Mouse (Mus musculus) limb, embryonic 10.5 days (tissue): ENCODE measurements at regions not wholly inside any gene's neighbourhood (a gene's known extent, or its start where the extent isn't known, plus 50 kb on each side); places are given as distances from the start of the nearest gene placed in this dataset.

Experiments used
- DNase-seq: peaks from one replicate; pipeline ENCODE4 v3.0.0-alpha.2; 2017; ENCODE audit warnings: low spot score
- H3K27ac ChIP-seq: fragments of 300-500 bp; sonication (generic); 2 replicates; pipeline ENCODE4 v1.5.1; 2016; ENCODE audit warnings: mild to moderate bottlenecking
- H3K27me3 ChIP-seq: fragments of 300-500 bp; sonication (generic); 2 replicates; pipeline ENCODE4 v1.6.1; 2016; ENCODE audit warnings: low read depth, mild to moderate bottlenecking; ENCODE audit not compliant: poor library complexity, severe bottlenecking
- H3K36me3 ChIP-seq: fragments of 300-500 bp; sonication (generic); 2 replicates; pipeline ENCODE4 v1.6.1; 2016; ENCODE audit warnings: mild to moderate bottlenecking, moderate library complexity
- H3K4me1 ChIP-seq: fragments of 300-500 bp; sonication (generic); 2 replicates; pipeline ENCODE4 v1.6.1; 2016
- H3K4me3 ChIP-seq: fragments of 300-500 bp; sonication (generic); 2 replicates; pipeline ENCODE4 v1.5.1; 2016; ENCODE audit warnings: mild to moderate bottlenecking, moderate library complexity
- H3K9me3 ChIP-seq: fragments of 300-500 bp; sonication (generic); replicated peaks from 2 replicates; pipeline ENCODE4 v1.6.1; 2016; ENCODE audit warnings: mild to moderate bottlenecking
- WGBS: fragments of 180-500 bp; shearing (Covaris S2); methylation state at CpG from one replicate; pipeline ENCODE4 v1.1.7; 2016; 5-methylcytosine and 5-hydroxymethylcytosine counted together

GRCm38 (mm10) chr14:24862171-24862570 lies 375.2 kb downstream of the Rps24 start:
- Histone ChIP-seq H3K4me1 (peaks cover 22% of the 10 kb centered on the region), H3K4me3 (no peak overlapping the region), H3K9me3 (no peaks in the 10 kb centered on the region), H3K27me3 (no peaks in the 10 kb centered on the region), H3K27ac (no peak overlapping the region), H3K36me3 (no peaks in the 10 kb centered on the region)
- 81% methylated on average over 8 of the region's 8 CpGs for WGBS
- no peak for DNase-seq

- no peak overlapping the region for H3K27ac ChIP-seq
- H3K4me3 ChIP-seq: no peak overlapping the region
- 82% methylated on average over 7 of the region's 7 CpGs for WGBS
- no peak for DNase-seq
- no peaks in the 10 kb centered on the region for H3K9me3 ChIP-seq
- peaks cover 22% of the 10 kb centered on the region for H3K4me1 ChIP-seq
- H3K36me3 ChIP-seq: no peaks in the 10 kb centered on the region
- H3K27me3 ChIP-seq: no peaks in the 10 kb centered on the region
Observed at GRCm38 (mm10) chr14:24862661-24863060, 375.7 kb downstream of the Rps24 start.

GRCm38 (mm10) chr14:24863116-24863515 lies 376.2 kb downstream of the Rps24 start:
- Histone ChIP-seq H3K27me3 (no peaks in the 10 kb centered on the region), H3K4me1 (peaks cover 22% of the 10 kb centered on the region), H3K27ac (peak overlapping the region; percentile 58; the same call in 1 of the 2 replicates), H3K9me3 (no peaks in the 10 kb centered on the region), H3K4me3 (no peak overlapping the region), H3K36me3 (no peaks in the 10 kb centered on the region)
- WGBS: 85% methylated on average over 8 of the region's 8 CpGs
- no peak for DNase-seq

- WGBS: 86% methylated on average over 6 of the region's 6 CpGs
- Histone ChIP-seq H3K9me3 (no peaks in the 10 kb centered on the region), H3K27ac (peak overlapping the region; percentile 51; the same call in 1 of the 2 replicates), H3K36me3 (no peaks in the 10 kb centered on the region), H3K4me3 (no peak overlapping the region), H3K27me3 (no peaks in the 10 kb centered on the region), H3K4me1 (peaks cover 23% of the 10 kb centered on the region)
- DNase-seq: no peak
Observed at GRCm38 (mm10) chr14:24865579-24866230, 378.8 kb downstream of the Rps24 start.

- no peaks in the 10 kb centered on the region for H3K27me3 ChIP-seq
- DNase-seq: no peak
- no peak overlapping the region; the same call in 1 of the 2 replicates for H3K27ac ChIP-seq
Observed at GRCm38 (mm10) chr14:24867816-24868215, 380.9 kb downstream of the Rps24 start.

GRCm38 (mm10) chr14:24868756-24869155 lies 381.8 kb downstream of the Rps24 start:
- Histone ChIP-seq H3K4me3 (no peak overlapping the region), H3K27me3 (no peaks in the 10 kb centered on the region), H3K4me1 (peaks cover 17% of the 10 kb centered on the region), H3K36me3 (no peaks in the 10 kb centered on the region), H3K27ac (no peak overlapping the region), H3K9me3 (no peaks in the 10 kb centered on the region)
- no peak for DNase-seq
- WGBS: 84% methylated on average over 6 of the region's 6 CpGs

More at GRCm38 (mm10) chr14:24867816-24868215, 380.9 kb downstream of the Rps24 start:
- peaks cover 23% of the 10 kb centered on the region for H3K4me1 ChIP-seq
- no peaks in the 10 kb centered on the region for H3K9me3 ChIP-seq
- H3K4me3 ChIP-seq: no peak overlapping the region
- H3K36me3 ChIP-seq: no peaks in the 10 kb centered on the region
- 95% methylated on average over 6 of the region's 6 CpGs for WGBS

- Histone ChIP-seq H3K27ac (no peak overlapping the region), H3K4me1 (peaks cover 17% of the 10 kb centered on the region; the same call in 1 of the 2 replicates), H3K9me3 (no peaks in the 10 kb centered on the region), H3K27me3 (no peaks in the 10 kb centered on the region), H3K36me3 (no peaks in the 10 kb centered on the region), H3K4me3 (no peak overlapping the region)
- no peak for DNase-seq
- WGBS: 91% methylated on average over 3 of the region's 3 CpGs
Observed at GRCm38 (mm10) chr14:24870246-24870645, 383.3 kb downstream of the Rps24 start.

GRCm38 (mm10) chr14:24871392-24871998 lies 384.6 kb downstream of the Rps24 start:
- H3K9me3 ChIP-seq: no peaks in the 10 kb centered on the region
- no peak overlapping the region for H3K27ac ChIP-seq
- peaks cover 22% of the 10 kb centered on the region for H3K4me1 ChIP-seq
- H3K27me3 ChIP-seq: no peaks in the 10 kb centered on the region
- DNase-seq: peak; percentile 28
- H3K4me3 ChIP-seq: no peak overlapping the region
- no peaks in the 10 kb centered on the region for H3K36me3 ChIP-seq
- 82% methylated on average over 10 of the region's 10 CpGs for WGBS

- peak; percentile 20 for DNase-seq
- H3K9me3 ChIP-seq: no peaks in the 10 kb centered on the region
- peaks cover 25% of the 10 kb centered on the region for H3K4me1 ChIP-seq
- no peaks in the 10 kb centered on the region for H3K27me3 ChIP-seq
- WGBS: 64% methylated on average over 3 of the region's 3 CpGs
- no peaks in the 10 kb centered on the region for H3K36me3 ChIP-seq
- no peak overlapping the region for H3K27ac ChIP-seq
- H3K4me3 ChIP-seq: no peak overlapping the region
Observed at GRCm38 (mm10) chr14:24872931-24873330, 386.0 kb downstream of the Rps24 start.

- no peaks in the 10 kb centered on the region for H3K27me3 ChIP-seq
- H3K9me3 ChIP-seq: no peaks in the 10 kb centered on the region
- 93% methylated on average over 3 of the region's 3 CpGs for WGBS
- no peak overlapping the region for H3K27ac ChIP-seq
- DNase-seq: no peak
- H3K36me3 ChIP-seq: no peaks in the 10 kb centered on the region
- H3K4me1 ChIP-seq: peaks cover 23% of the 10 kb centered on the region
- no peak overlapping the region for H3K4me3 ChIP-seq
Observed at GRCm38 (mm10) chr14:24873406-24873805, 386.5 kb downstream of the Rps24 start.

GRCm38 (mm10) chr14:24874426-24875155 lies 387.7 kb downstream of the Rps24 start:
- no peak overlapping the region for H3K27ac ChIP-seq
- H3K4me1 ChIP-seq: peaks cover 21% of the 10 kb centered on the region
- no peak overlapping the region for H3K4me3 ChIP-seq
- H3K9me3 ChIP-seq: no peaks in the 10 kb centered on the region
- no peaks in the 10 kb centered on the region for H3K36me3 ChIP-seq
- no peaks in the 10 kb centered on the region for H3K27me3 ChIP-seq
- DNase-seq: no peak
- 57% methylated on average over 12 of the region's 12 CpGs for WGBS

- Histone ChIP-seq H3K36me3 (no peaks in the 10 kb centered on the region), H3K27ac (no peak overlapping the region), H3K4me3 (no peak overlapping the region), H3K27me3 (no peaks in the 10 kb centered on the region), H3K9me3 (no peaks in the 10 kb centered on the region), H3K4me1 (peaks cover 21% of the 10 kb centered on the region)
- DNase-seq: no peak
- 66% methylated on average over 8 of the region's 8 CpGs for WGBS
Observed at GRCm38 (mm10) chr14:24875156-24875545, 388.2 kb downstream of the Rps24 start.

- 74% methylated on average over 6 of the region's 6 CpGs for WGBS
- Histone ChIP-seq H3K4me3 (no peak overlapping the region), H3K4me1 (peaks cover 21% of the 10 kb centered on the region), H3K36me3 (no peaks in the 10 kb centered on the region), H3K9me3 (no peaks in the 10 kb centered on the region), H3K27me3 (no peaks in the 10 kb centered on the region), H3K27ac (peak overlapping the region; percentile 27)
- DNase-seq: no peak
Observed at GRCm38 (mm10) chr14:24875934-24876333, 389.0 kb downstream of the Rps24 start.
